Mouse (Mus musculus): ENCODE measurements around the gene Kcnc1. TPM values are rescaled to one million over a fixed set of nuclear protein-coding genes. Genes with fewer than 3 reads are reported as not detected.

Gene Kcnc1
- polyA plus RNA-seq, 1 experiment, result not detected

DNA sequence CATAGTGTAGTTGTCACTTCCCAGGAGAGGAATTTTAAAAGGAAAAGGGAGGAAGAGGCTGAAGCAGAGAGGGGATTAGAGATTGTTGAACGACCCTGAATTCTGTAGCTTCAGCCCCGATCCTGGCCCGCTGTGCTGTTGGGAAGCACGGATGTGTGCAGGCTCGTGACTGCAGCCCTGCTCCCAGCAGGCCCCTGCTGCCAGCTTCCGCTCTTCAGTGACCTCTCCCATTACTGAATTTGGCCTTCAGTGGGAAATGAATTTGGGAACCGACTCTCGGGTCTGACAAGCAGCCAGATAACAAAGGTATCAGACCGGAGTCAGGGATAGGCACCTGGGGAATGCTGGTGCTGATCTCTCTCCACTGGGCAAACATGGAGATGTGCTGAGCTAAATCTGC is 76.8 kb downstream of the Kcnc1 start:
- no peak for TF ChIP-seq GATA1 (IDR thresholded peaks at IDR 0.05; ENCODE audit: low read length)

GRCm38 (mm10) chr7:46475464-46475863 is 79.2 kb downstream of the Kcnc1 start:
- no peak for TF ChIP-seq GATA1 (IDR thresholded peaks at IDR 0.05; ENCODE audit: low read length)

DNA sequence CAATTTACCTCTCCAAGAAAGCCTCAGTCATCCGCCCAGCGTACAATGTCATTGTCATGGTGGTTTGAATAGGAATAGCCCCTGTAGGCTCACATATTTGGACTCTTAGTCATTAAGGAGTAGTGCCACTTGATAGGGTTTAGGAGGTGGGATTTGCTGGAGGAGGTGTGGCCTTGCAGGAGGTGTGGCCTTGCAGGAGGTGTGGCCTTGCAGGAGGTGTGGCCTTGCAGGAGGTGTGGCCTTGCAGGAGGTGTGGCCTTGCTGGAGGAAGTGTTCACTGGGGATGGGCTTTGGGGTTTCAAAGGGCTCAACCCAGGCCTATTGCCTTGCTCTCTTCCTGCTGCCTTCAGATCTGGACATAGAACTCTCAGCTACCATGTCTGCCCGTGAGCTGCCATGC is 81.2 kb downstream of the Kcnc1 start:
- TF ChIP-seq GATA1 (IDR thresholded peaks at IDR 0.05; ENCODE audit: low read length), result no peak

DNA sequence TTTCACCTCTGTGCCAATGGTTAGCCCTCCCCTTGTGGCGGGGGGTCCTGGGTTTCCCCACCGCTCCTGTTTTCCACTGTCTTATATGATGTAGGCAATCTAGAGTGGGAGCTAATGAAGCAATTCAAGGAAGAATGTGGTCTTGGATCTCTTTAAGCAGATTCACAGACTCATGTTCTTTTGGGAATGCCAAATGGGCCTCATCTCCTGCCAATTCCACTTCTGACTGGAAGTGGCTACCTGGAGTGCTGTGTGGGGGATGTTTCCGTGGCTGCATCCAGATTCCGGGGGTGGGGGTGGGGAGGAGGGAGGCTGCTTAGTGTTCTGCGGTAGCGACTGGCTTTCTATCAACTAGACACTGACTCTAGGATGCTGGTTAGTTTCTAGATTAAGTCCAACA is 83.5 kb downstream of the Kcnc1 start:
- TF ChIP-seq GATA1 (IDR thresholded peaks at IDR 0.05; ENCODE audit: low read length), result no peak

GRCm38 (mm10) chr7:46482099-46482531 is 85.8 kb downstream of the Kcnc1 start:
- no peak for TF ChIP-seq GATA1 (IDR thresholded peaks at IDR 0.05; ENCODE audit: low read length)

DNA sequence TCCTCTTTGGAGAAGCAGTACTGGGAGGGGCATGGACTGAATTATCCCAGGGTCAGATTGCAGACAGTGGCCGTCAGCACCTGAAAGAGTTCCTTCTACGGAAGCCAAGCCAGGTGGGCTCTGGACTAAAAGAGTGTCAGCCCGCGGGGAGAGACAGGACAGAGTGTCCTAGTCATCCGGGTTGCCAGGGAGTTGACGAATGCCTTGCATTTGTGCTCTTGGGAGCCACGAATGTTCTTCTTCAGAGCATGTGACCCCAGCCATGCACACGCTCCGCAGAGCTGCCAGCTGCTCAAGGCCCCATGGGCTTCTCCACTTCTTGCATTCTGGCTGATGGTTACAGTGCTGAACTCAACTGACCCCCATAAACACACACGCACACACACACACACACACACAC is 86.8 kb downstream of the Kcnc1 start:
- no peak for TF ChIP-seq GATA1 (IDR thresholded peaks at IDR 0.05; ENCODE audit: low read length)

DNA sequence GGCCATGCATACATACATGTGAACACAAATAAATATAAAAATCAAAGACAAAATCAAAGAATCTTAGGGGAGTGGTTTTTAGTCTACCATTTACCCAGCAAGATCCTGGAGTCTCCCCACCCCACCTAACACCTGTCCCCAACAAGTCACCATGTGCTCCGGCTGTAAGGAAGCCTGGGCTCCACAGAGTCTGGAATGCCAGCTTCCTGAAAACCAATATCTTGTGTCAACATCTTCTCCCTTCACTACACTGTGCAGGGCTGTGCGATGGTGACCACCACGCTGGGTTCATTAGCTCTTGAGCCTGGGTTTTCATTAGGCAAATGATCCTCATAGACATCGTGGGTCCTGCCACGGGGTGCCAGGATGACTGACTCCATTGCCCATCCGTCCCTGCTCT is 87.9 kb downstream of the Kcnc1 start:
- TF ChIP-seq GATA1 (IDR thresholded peaks at IDR 0.05; ENCODE audit: low read length), result no peak

- no peak for TF ChIP-seq GATA1 (IDR thresholded peaks at IDR 0.05; ENCODE audit: low read length)
These were observed 90.5 kb downstream of the Kcnc1 start for GRCm38 (mm10) chr7:46486761-46487160.

DNA sequence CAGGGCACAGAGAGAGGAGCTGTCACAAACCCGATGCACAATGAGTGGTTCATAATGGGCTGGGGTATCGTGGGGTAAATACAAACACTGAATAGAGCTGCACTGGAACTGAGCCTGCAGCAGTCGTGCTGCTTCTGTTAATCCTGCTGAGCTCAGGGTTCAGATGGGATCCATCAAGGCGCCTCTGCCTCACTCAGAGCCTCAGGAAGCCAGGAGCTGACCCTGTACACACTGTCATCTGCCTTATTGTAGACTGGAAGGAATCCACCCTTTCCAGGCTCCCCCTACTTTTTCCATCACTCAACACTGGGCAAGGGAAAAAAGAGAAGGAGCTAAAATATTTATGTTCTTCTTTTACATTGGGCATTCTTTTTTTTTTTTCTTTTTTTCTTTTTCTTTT is 91.1 kb downstream of the Kcnc1 start:
- TF ChIP-seq GATA1 (IDR thresholded peaks at IDR 0.05; ENCODE audit: low read length), result no peak

Other genes with a start within 250 kb of the Kcnc1 start
- not detected in 2 replicates for gene Abcc8, start 216.5 kb upstream of the Kcnc1 start, polyA plus RNA-seq (2012)
- gene Ush1c, start 158.0 kb upstream of the Kcnc1 start, polyA plus RNA-seq (2012), result not detected in 2 replicates
- not detected in 2 replicates for gene Otog, start 155.5 kb upstream of the Kcnc1 start, polyA plus RNA-seq (2012)
- gene Myod1, start 20.0 kb upstream of the Kcnc1 start, polyA plus RNA-seq (2012), result 0.04 TPM in 1 of 2 replicates, not detected in the other
- 8.8 and 18.5 TPM in 2 replicates for gene Sergef, start 243.3 kb downstream of the Kcnc1 start, polyA plus RNA-seq (2012)